Mouse (Mus musculus) induced T-regulatory cell, adult 2 months (primary cell): ENCODE results near the gene Gm17332.
"Not testable (repeated sequence)": the region's sequence is repeated elsewhere in the genome, so short reads cannot be mapped to it uniquely, and the experiment has no call there.

Source experiments
- DNase-seq: peaks from one replicate; pipeline ENCODE4 v3.0.0-alpha.2; 2012; ENCODE audit warnings: low read depth

The Gm17332 gene

DNA sequence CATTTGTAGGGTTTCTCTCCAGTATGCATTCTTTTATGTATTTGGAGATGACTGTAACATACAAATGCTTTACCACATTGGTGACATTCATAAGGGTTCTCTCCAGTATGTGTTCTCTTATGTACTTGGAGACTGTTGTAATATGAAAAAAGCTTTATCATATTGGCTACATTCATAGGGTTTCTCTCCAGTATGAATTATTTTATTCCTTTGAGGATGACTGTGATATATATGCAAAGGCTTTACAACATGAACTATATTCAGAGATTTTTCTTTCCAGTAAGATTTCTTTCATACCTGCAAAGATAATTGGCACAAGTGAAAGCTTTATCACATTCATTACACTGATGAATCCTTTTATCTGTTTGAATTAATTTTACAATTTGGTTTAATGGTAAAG is at the start of gene Gm17332:
Gm17332 (minus strand) TSS at position 101 of the 400 bp plus-strand sequence.
- DNase-seq, result no peak

- DNase-seq, result no peak
Observed at GRCm38 (mm10) chr11:31229966-31230365, 47.7 kb upstream of the Gm17332 start.

DNA sequence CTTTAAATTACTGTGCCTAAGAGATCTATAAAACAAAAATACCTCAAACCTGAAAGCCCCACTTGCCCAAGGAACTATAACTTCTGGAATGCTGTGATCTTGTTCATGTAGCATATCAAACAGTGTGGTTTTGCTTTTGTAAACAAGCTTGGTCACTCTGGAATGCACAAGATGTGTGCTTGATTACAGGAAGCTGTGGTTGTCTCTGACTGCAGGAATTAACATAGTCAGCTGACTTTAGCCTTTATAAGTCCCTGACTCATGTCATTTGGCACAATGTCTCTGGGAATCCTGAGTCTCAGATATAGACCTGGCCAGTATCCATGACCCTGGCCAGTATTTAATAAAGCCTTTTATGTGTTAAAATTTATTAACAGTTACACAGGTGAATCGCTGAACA is 43.1 kb upstream of the Gm17332 start:
- no peak for DNase-seq

DNA sequence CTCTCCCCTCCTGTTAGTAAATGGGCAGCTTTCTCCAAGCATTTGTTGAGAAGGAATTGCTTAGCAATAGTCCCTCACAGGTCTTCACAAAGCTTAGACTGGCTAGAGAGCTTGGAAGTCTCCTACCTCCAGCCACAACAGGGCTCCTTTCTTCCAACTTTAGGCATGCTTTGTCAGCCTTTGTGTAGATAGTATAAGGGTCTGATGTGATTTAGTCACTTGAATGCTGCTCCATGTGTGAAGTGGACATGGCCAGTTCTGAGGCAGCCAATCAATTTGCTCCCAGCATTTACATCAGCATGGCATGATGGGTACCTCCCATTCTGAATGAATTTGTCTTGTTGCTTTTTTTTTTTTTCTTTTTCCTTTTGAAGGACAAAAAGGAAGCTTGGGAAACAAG is 35.7 kb upstream of the Gm17332 start:
- DNase-seq, result no peak

DNA sequence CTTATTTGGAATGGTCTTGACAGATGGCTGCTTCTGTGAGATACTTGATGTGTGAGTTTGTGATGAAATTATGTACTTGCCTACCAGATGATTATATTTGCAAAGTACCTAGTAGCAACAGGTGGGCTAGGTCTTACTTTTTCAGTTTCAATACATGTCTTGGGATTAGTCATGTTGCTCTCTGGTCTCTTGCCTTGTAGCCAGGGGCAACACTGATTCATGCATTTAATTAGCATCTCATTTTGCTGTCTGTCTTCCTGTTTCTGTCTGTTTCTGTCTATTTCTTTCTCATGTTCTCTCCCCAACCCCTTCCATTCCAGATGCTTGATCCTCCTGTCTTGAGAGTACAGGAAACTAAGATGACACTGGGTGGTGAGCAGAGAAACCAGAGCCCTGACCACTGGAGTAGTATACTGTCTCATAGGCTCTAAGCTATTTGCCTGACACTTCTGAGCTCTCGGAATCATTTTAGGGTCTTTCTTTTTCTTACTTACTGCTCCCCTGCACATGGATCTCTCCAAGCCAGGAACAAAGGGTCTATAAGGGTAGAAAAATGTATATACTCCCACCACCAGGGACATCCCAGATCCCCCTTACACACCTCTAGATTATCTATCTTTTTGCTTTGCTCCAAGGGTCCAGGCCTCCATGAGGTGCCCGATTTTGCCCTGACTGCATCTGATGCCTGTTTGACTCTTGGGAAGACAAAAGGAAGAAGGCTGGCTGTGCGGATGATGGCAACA is 13.5 kb upstream of the Gm17332 start:
- no peak for DNase-seq

GRCm38 (mm10) chr11:31194761-31195160 is 12.5 kb upstream of the Gm17332 start:
- no peak for DNase-seq

DNA sequence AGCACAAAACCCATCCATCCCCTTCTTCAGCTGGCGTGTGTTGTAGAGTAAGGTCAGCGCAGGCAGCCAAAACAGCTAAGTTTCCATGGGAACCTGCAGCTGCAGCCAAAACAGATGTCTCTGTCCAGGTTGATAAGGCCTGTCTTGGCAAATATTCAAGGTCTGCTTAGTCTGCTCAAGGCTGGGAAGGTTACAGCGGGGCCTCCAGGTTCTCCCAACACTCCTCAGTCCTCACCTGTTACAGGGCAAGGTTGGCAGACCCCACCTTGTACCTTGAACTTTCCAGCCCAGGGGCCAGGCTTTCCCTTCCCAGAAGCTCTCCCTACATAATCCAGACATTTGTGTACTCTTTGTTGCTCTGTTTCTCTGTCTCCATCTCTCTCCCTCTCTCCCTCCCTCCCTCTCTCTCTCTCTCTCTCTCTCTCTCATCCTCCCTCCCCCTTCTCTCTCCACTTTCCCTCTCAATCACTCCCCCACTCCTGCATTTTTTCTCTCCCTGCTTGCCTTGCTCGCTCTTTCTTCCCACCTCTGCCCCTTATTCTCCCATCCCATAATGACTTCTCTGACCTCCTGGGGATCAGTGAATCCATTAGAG is 12.1 kb downstream of the Gm17332 start:
- no peak for DNase-seq

GRCm38 (mm10) chr11:31169161-31170051 is 12.9 kb downstream of the Gm17332 start:
- no peak for DNase-seq

DNA sequence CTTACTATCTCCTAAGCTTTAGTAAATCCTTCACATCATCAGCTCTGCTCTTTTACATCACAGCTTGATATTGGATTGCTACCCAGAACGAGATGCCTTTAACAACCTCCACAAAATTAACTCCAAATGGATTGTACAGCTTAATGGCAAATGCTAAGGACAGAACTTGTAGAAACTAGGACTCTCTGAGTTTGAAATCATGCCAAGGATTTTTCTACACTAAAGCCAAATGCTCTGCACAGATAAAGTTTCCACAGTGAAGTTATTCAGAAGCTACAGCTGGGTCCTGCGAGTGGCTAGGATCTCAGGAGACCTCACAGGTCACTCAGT is 13.5 kb downstream of the Gm17332 start:
- no peak for DNase-seq

GRCm38 (mm10) chr11:31157021-31157420 is 25.2 kb downstream of the Gm17332 start:
- DNase-seq, result no peak

GRCm38 (mm10) chr11:31138394-31138793 is 43.9 kb downstream of the Gm17332 start:
- not testable (repeated sequence) for DNase-seq

- not testable (repeated sequence) for DNase-seq
Observed at GRCm38 (mm10) chr11:31134824-31135223, 47.4 kb downstream of the Gm17332 start.

DNA sequence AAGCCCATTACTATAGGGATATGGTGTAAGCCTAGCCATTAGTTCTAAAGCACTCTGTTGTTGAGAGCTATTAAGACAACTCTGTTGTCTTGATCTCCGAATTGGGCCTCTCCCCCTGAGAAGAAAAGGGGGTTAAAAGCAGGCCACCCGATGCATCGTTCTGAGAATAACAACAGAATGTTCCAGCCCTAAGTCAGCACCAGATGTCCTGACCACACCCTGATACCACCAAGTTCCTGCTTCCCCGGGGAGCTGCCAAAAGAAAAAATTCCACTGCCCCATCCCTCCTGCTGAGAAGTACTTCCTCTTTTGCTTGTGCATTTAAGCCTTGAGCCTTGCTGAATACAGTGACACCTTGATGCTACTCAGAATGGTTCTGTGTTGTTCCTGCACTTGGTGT is 48.5 kb downstream of the Gm17332 start:
- DNase-seq, result not testable (repeated sequence)
